Mouse (Mus musculus) small intestine, adult 2 months (tissue): ENCODE measurements around the gene Mrps25. TPM values are rescaled to one million over a fixed set of nuclear protein-coding genes. Genes with fewer than 3 reads are reported as not detected.

Source experiments
- H3K27ac ChIP-seq: fragments of 200-500 bp; 2 replicates; pipeline ENCODE4 v1.5.1; 2012; ENCODE audit warnings: low read depth, low read length, control low read depth, inconsistent platforms; ENCODE audit not compliant: insufficient read depth
- H3K27me3 ChIP-seq: fragments of 200-500 bp; 2 replicates; pipeline ENCODE4 v1.6.1; 2012; ENCODE audit warnings: mild to moderate bottlenecking, moderate library complexity, low read length, inconsistent platforms; ENCODE audit not compliant: control insufficient read depth, insufficient read depth
- H3K36me3 ChIP-seq: fragments of 200-500 bp; 2 replicates; pipeline ENCODE4 v1.6.1; 2012; ENCODE audit warnings: mild to moderate bottlenecking, low read length, control low read depth, inconsistent platforms; ENCODE audit not compliant: control insufficient read depth, insufficient read depth
- H3K4me1 ChIP-seq: fragments of 200-500 bp; 2 replicates; pipeline ENCODE4 v1.6.1; 2012; ENCODE audit warnings: low read length, inconsistent platforms, mixed read lengths; ENCODE audit not compliant: control insufficient read depth, insufficient read depth, insufficient read length
- H3K4me3 ChIP-seq: fragments of 200-500 bp; 2 replicates; pipeline ENCODE4 v1.5.1; 2012; ENCODE audit warnings: low read depth, mild to moderate bottlenecking, control low read depth, inconsistent platforms, low read length, moderate library complexity
- CTCF ChIP-seq: fragments of 200-500 bp; IDR thresholded peaks from 2 replicates; pipeline ENCODE4 v1.5.1; 2012; ENCODE audit warnings: low read depth, mild to moderate bottlenecking, control low read depth, inconsistent platforms, low read length, moderate library complexity, mixed read lengths; ENCODE audit not compliant: insufficient replicate concordance, insufficient read length; ENCODE audit errors: extremely low read depth
- POLR2A ChIP-seq: fragments of 200-500 bp; IDR thresholded peaks from 2 replicates; pipeline ENCODE4 v1.6.1; 2012; ENCODE audit warnings: low read depth, mild to moderate bottlenecking, control low read depth, inconsistent platforms, low read length, moderate library complexity
- WGBS: fragments of 180-500 bp; shearing (Covaris S2); methylation state at CpG from one replicate; pipeline ENCODE4 v1.1.7; 2018; 5-methylcytosine and 5-hydroxymethylcytosine counted together
- polyA plus RNA-seq: library from polyadenylated mRNA; depleted of rRNA; stranded (reverse); fragments of >200 nt; gene quantifications from 2 replicates; pipeline ENCODE4 v1.2.3, GENCODE M21; 2012; rRNA removed

Mrps25 gene
- polyA plus RNA-seq, result 5.1 and 5.4 TPM in 2 replicates

GRCm38 (mm10) chr6:92183621-92184131, at the start of gene Mrps25:
Gene Mrps25, minus strand, starts transcription at chr6:92184033.
- Histone ChIP-seq H3K36me3 (peaks cover 5% of the 10 kb centered on the region), H3K27me3 (no peaks in the 10 kb centered on the region), H3K27ac (no peak within 1 kb of the TSS), H3K4me1 (peaks cover 3% of the 10 kb centered on the region; the same call in 1 of the 2 replicates), H3K4me3 (peak within 1 kb of the TSS; percentile 81)
- TF ChIP-seq POLR2A (peak; percentile 80), CTCF (no peak)
- under 1% methylated on average over 42 of the region's 42 CpGs for WGBS

- Histone ChIP-seq H3K36me3 (no peaks in the 10 kb centered on the region), H3K27ac (no peak overlapping the region), H3K4me3 (no peak overlapping the region), H3K4me1 (no peaks in the 10 kb centered on the region), H3K27me3 (no peaks in the 10 kb centered on the region)
- WGBS, result 63% methylated on average over 4 of the region's 4 CpGs
- TF ChIP-seq CTCF (no peak), POLR2A (no peak)
Measured at GRCm38 (mm10) chr6:92231762-92232161, 47.9 kb upstream of the Mrps25 start.

DNA sequence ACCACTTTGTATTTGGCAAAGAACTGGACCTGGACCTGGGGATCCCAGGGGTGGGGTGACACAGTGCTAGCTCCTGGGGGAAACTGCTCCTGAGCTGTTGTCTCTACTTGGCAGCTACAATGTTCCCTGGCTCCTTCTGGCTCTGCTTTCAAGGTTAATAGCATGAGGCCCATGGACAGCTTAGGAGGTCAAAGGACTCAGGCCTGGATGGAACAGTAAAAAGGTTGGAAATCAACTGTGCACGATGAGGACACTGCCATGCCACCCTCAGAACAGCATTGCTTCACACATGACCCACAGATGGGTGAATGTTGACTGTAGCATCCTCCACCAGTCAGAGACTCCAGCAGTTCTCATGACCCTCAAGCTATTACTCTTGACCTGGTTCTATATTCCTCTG, 47.5 kb upstream of the Mrps25 start:
- TF ChIP-seq POLR2A (no peak), CTCF (no peak)
- Histone ChIP-seq H3K27ac (no peak overlapping the region), H3K36me3 (no peaks in the 10 kb centered on the region), H3K4me1 (no peaks in the 10 kb centered on the region), H3K4me3 (no peak overlapping the region), H3K27me3 (no peaks in the 10 kb centered on the region)
- 35% methylated on average over 1 of the region's 1 CpGs for WGBS

- no peaks in the 10 kb centered on the region for H3K4me1 ChIP-seq
- no peak overlapping the region for H3K4me3 ChIP-seq
- 78% methylated on average over 2 of the region's 2 CpGs for WGBS
- no peaks in the 10 kb centered on the region; the same call in 1 of the 2 replicates for H3K27me3 ChIP-seq
- TF ChIP-seq POLR2A, result no peak
- no peak for TF ChIP-seq CTCF
- no peak overlapping the region for H3K27ac ChIP-seq
- H3K36me3 ChIP-seq, result no peaks in the 10 kb centered on the region
Measured at GRCm38 (mm10) chr6:92229586-92229985, 45.8 kb upstream of the Mrps25 start.

GRCm38 (mm10) chr6:92229103-92229502, 45.3 kb upstream of the Mrps25 start:
- H3K4me1 ChIP-seq, result no peaks in the 10 kb centered on the region
- H3K4me3 ChIP-seq, result no peak overlapping the region
- H3K36me3 ChIP-seq, result no peaks in the 10 kb centered on the region
- H3K27me3 ChIP-seq, result no peaks in the 10 kb centered on the region; the same call in 1 of the 2 replicates
- no peak overlapping the region for H3K27ac ChIP-seq
- no peak for TF ChIP-seq POLR2A
- TF ChIP-seq CTCF, result no peak

- Histone ChIP-seq H3K27ac (no peak overlapping the region), H3K36me3 (no peaks in the 10 kb centered on the region), H3K4me1 (no peaks in the 10 kb centered on the region), H3K27me3 (no peaks in the 10 kb centered on the region; the same call in 1 of the 2 replicates), H3K4me3 (no peak overlapping the region)
- no peak for TF ChIP-seq POLR2A
- TF ChIP-seq CTCF, result no peak
- WGBS, result 62% methylated on average over 1 of the region's 1 CpGs
Measured at GRCm38 (mm10) chr6:92224981-92225380, 41.1 kb upstream of the Mrps25 start.

DNA sequence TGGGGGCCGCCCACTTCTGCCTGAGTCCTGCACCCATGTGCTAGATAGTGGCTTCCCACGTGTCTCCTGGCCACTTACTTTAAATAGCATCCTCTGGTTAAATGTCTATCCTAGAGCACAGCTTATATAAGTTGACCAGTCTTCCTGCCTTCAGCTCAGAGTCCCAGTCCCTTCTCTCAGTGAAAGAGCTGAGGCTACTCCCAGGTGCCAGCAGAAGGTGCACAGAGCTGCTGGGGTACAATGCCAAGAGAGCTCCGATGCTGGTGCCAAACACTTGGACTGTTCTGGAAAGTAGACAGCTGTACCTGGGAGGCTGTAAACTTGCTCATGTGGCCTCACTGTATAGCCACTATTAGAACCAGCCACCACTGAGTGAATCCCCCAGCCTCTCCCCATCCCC, 38.2 kb upstream of the Mrps25 start:
- H3K4me3 ChIP-seq, result no peak overlapping the region
- no peaks in the 10 kb centered on the region; the same call in 1 of the 2 replicates for H3K27me3 ChIP-seq
- H3K4me1 ChIP-seq, result peaks cover 5% of the 10 kb centered on the region; the same call in 1 of the 2 replicates
- WGBS, result 80% methylated on average over 3 of the region's 3 CpGs
- TF ChIP-seq POLR2A, result no peak
- TF ChIP-seq CTCF, result no peak
- no peaks in the 10 kb centered on the region for H3K36me3 ChIP-seq
- H3K27ac ChIP-seq, result no peak overlapping the region

DNA sequence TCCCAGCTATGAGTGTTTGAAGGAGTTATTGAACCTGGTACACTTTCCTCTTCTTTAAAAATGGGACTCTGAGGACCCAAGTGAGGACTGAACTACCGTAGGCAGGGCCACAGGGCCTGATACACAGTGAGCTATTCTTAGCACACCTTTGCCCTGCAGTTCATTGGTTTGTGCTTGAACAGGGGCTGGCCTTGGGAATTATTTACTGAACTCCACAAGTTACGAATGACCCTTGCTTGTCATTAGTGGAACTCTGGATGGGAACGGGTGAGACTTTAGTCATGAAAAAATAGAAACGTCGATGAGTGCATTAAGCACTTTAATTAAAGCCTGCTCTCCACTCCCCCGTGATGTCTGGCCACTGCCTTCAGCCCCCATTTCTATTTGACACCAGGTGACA, 37.8 kb upstream of the Mrps25 start:
- no peaks in the 10 kb centered on the region; the same call in 1 of the 2 replicates for H3K27me3 ChIP-seq
- no peak overlapping the region for H3K27ac ChIP-seq
- no peak overlapping the region for H3K4me3 ChIP-seq
- WGBS, result 56% methylated on average over 6 of the region's 6 CpGs
- TF ChIP-seq CTCF, result no peak
- no peak for TF ChIP-seq POLR2A
- H3K36me3 ChIP-seq, result no peaks in the 10 kb centered on the region
- H3K4me1 ChIP-seq, result peaks cover 5% of the 10 kb centered on the region; the same call in 1 of the 2 replicates
